Mouse (Mus musculus): Measurements from ENCODE around the gene Siglec1. TPM values are rescaled to one million over a fixed set of nuclear protein-coding genes. Genes with fewer than 3 reads are reported as not detected.

Siglec1 gene
- polyA plus RNA-seq, 1 experiment from 2014 or later = 0.08 TPM

Small RNAs within 50 kb of the gene (microRNA-seq; reads per million reads assigned to microRNA genes)
- not detected for gene Mir6973b

Other genes starting within 250 kb of the Siglec1 start
- gene 4930402H24Rik, start 180.4 kb downstream of the Siglec1 start, polyA plus RNA-seq (2016; fragmentation: Nextera tagmentation; extraction: Ambion mirVana) = 36.8 and 56.0 TPM in 2 replicates
- gene Atrn, start 180.3 kb downstream of the Siglec1 start, polyA plus RNA-seq (2016; fragmentation: Nextera tagmentation; extraction: Ambion mirVana) = 5.3 and 5.6 TPM in 2 replicates
- gene Gfra4, start 43.7 kb downstream of the Siglec1 start, polyA plus RNA-seq (2016; fragmentation: Nextera tagmentation; extraction: Ambion mirVana) = 3.3 and 4.9 TPM in 2 replicates
- 4.2 and 6.5 TPM in 2 replicates for gene Adam33, start 23.0 kb downstream of the Siglec1 start, polyA plus RNA-seq (2016; fragmentation: Nextera tagmentation; extraction: Ambion mirVana)
- gene Hspa12b, start 40.5 kb upstream of the Siglec1 start, polyA plus RNA-seq (2016; fragmentation: Nextera tagmentation; extraction: Ambion mirVana) = 10.0 and 10.8 TPM in 2 replicates
- gene Gm11037, start 46.7 kb upstream of the Siglec1 start, polyA plus RNA-seq (2016; fragmentation: Nextera tagmentation; extraction: Ambion mirVana) = not detected in 2 replicates
- gene 1700037H04Rik, start 73.3 kb upstream of the Siglec1 start, polyA plus RNA-seq (2016; fragmentation: Nextera tagmentation; extraction: Ambion mirVana) = 82.6 and 86.0 TPM in 2 replicates
- gene Cenpb, start 93.3 kb upstream of the Siglec1 start, polyA plus RNA-seq (2016; fragmentation: Nextera tagmentation; extraction: Ambion mirVana) = 4.9 and 5.1 TPM in 2 replicates
- 27.8 and 35.9 TPM in 2 replicates for gene Cdc25b, start 100.2 kb upstream of the Siglec1 start, polyA plus RNA-seq (2016; fragmentation: Nextera tagmentation; extraction: Ambion mirVana)
- 0.75 and 1.5 TPM in 2 replicates for gene Spef1, start 100.5 kb upstream of the Siglec1 start, polyA plus RNA-seq (2016; fragmentation: Nextera tagmentation; extraction: Ambion mirVana)
- gene Ap5s1, start 120.3 kb upstream of the Siglec1 start, polyA plus RNA-seq (2016; fragmentation: Nextera tagmentation; extraction: Ambion mirVana) = 23.6 and 33.3 TPM in 2 replicates
- 20.3 and 21.6 TPM in 2 replicates for gene Mavs, start 147.3 kb upstream of the Siglec1 start, polyA plus RNA-seq (2016; fragmentation: Nextera tagmentation; extraction: Ambion mirVana)
- gene Pank2, start 175.7 kb upstream of the Siglec1 start, polyA plus RNA-seq (2016; fragmentation: Nextera tagmentation; extraction: Ambion mirVana) = 29.7 and 41.7 TPM in 2 replicates

Measured in heart, embryonic 10.5 days (tissue).